Mouse (Mus musculus) adrenal gland, adult (tissue): ENCODE measurements around the gene Cda.

Source experiments
- DNase-seq, 2 experiments: peaks; one replicate each; pipeline ENCODE4 v3.0.0; 2022 to 2023; ENCODE audit warnings: low spot score in 1 of 2; ENCODE audit not compliant: inconsistent age in 2 of 2

The Cda gene

GRCm38 (mm10) chr4:138310311-138310910 lies 57.4 kb downstream of the Cda start:
- DNase-seq = no peak

GRCm38 (mm10) chr4:138307739-138308138 lies 60.1 kb downstream of the Cda start:
- DNase-seq = peak in 1 of 2 experiments; percentile 7

GRCm38 (mm10) chr4:138307025-138307424 lies 60.8 kb downstream of the Cda start:
- peak in 1 of 2 experiments; percentile 26 for DNase-seq

- peak; percentile 99 for DNase-seq
Observed at GRCm38 (mm10) chr4:138304340-138305104, 63.3 kb downstream of the Cda start, which contains the start of gene Ddost. Gene Ddost (plus strand): TSS chr4:138304730.

DNA sequence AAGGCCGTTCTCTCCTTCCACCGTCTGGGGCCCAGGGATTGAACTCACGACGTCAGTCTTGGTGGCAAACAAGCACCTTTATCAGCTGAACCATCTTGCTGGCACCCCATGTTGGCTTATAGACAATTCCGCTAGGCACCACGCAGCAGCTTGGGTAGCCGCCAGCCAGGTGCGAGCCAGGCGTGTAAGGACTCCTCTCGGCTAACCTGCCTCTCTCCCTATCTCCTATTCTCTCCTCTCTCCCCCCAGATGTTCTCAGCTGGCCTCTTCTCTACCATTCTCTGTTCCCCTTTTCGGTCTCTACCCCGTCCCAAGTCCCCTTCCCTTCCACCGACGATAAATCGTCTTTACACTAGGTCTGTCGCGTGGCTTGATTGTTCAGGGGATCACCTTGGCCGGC lies 64.0 kb downstream of the Cda start:
- DNase-seq = peak; percentile 18 to 38

DNA sequence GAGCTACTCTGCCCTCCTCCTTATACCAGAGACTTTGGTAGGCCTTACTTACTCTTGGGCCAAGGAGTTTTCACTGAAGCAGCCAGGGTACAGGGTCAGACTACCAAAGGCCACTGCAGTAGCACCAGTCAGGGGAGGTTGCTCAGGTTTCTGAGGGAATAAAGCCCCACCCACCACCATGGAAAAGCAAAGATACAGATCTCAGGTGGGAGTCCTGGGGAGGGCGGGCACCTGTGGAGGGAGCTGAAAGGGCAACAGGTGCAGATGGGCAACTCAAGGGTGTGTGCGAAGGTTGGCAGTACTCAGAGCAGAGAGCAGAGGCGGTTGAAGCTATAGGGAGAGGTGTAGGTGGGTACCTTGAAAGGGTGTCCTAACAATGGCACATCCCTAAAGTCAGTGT lies 64.8 kb downstream of the Cda start:
- DNase-seq = peak in 1 of 2 experiments; percentile 8

GRCm38 (mm10) chr4:138301271-138301780 lies 66.5 kb downstream of the Cda start:
- DNase-seq = no peak

DNA sequence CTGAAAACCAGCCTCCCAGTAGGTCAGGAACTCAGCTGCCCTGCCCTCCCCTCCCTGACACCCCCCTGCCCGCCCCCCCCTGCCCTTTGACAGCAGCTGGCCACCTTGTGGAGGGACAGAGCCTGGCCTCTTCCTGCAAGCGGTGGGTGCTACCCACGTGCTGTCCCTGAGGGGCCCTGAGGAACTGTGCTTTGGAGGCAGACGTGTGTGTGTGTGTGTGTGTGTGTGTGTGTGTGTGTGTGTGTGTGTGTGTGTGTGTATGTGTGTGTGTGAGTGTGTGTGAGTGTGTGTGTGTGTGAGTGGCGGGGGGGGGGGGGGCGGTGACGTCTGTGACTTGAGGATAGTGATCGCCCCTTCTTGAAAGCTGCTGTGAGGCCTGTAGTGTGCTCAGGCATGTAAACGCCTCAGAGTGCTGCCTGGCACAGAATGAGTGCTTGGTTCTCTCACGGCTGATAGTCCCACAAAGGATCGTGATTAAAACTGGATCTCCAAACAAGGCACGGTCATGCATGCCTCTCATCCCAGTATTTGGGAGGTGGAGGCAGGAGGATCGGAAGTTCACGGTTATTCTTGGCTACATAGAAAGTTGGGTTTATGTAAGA lies 73.7 kb downstream of the Cda start:
- no peak for DNase-seq

- no peak for DNase-seq
Observed at GRCm38 (mm10) chr4:138293261-138293948, 74.4 kb downstream of the Cda start.

- no peak for DNase-seq
Observed at GRCm38 (mm10) chr4:138292028-138292427, 75.8 kb downstream of the Cda start.

- no peak for DNase-seq
Observed at GRCm38 (mm10) chr4:138288691-138289090, 79.1 kb downstream of the Cda start.
